In the genomic region with DNA sequence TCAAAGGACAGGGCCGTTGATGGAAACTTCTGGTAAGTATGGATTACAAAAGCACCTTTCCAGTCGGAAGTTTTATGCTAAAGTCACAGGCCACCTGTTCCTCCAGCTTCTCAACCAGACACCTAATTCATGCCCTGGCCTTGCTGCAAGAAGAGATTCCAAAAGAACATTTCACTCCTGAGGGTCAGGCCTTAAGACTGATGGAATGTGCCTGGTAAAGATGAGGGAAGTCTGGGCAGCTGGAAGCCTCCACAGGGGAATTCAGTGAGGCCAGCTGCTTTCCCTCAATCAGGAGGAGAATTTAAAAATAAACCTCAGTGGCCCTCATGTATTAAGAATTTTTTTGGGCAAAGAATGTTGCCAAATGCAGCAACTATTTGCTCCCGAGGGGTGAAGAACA, we compare ENCODE assay signal across 9 mouse cellular contexts.
DNase-seq lines count a peak whose midpoint lies in the region; ATAC-seq and TF ChIP-seq lines count a peak whose summit lies in the region.
"Had no signal": no experiment of that assay in that cellular context is flagged by ENCODE, and none has a peak within 500 bp of the region (broad histone marks: within the 10 kb centered on the region; RNA-seq: fewer than 3 reads in every experiment).

No protein-coding gene starts in this region.

- H3K27me3 ChIP-seq in forebrain, postnatal 0 days (ENCODE audit: insufficient read depth, low read length): no peaks in the 10 kb centered on the region
- H3K27me3 ChIP-seq in neural tube, embryonic 14.5 days (ENCODE audit: control insufficient read depth, insufficient read depth, low read length): no peaks in the 10 kb centered on the region

- no peak for DNase-seq in layer of hippocampus, adult 2 months (ENCODE audit: low spot score in 2 of 2)
- no peak for DNase-seq in layer of hippocampus, postnatal 36 days
- no peak for DNase-seq in forebrain, postnatal 0 days
- DNase-seq in kidney, postnatal 14 days: peak; percentile 36
- no peak for DNase-seq in urinary bladder, postnatal 4 days (ENCODE audit: low spot score in 2 of 2)
- DNase-seq in right cerebral cortex, postnatal 14 days: no peak
- DNase-seq in right cerebral cortex, postnatal 10 days (ENCODE audit: low spot score in 2 of 2): no peak

- ATAC-seq in forebrain, postnatal 0 days: no peak
- ATAC-seq in neural tube, embryonic 14.5 days (ENCODE audit: low read depth): no peak

- peaks cover 20% of the 10 kb centered on the region for H3K4me1 ChIP-seq in forebrain, postnatal 0 days (ENCODE audit: insufficient read depth)
- H3K4me1 ChIP-seq in neural tube, embryonic 14.5 days (ENCODE audit: control insufficient read depth, insufficient read depth, low read length): peaks cover 30% of the 10 kb centered on the region

- no peaks in the 10 kb centered on the region for H3K9me3 ChIP-seq in forebrain, postnatal 0 days (ENCODE audit: low read length)
- H3K9me3 ChIP-seq in neural tube, embryonic 14.5 days (ENCODE audit: control insufficient read depth, low read length): no peaks in the 10 kb centered on the region
- H3K9me3 ChIP-seq: megakaryocyte, embryonic 14.5 days had no signal

- H3K36me3 ChIP-seq in forebrain, postnatal 0 days (ENCODE audit: insufficient read depth): no peaks in the 10 kb centered on the region
- no peaks in the 10 kb centered on the region for H3K36me3 ChIP-seq in neural tube, embryonic 14.5 days (ENCODE audit: control insufficient read depth, insufficient read depth, low read length)

- H3K9ac ChIP-seq in forebrain, postnatal 0 days: no peak overlapping the region
- H3K9ac ChIP-seq in neural tube, embryonic 14.5 days (replicated peaks; ENCODE audit: low read depth, low read length): no peak overlapping the region

- TF ChIP-seq CTCF in layer of hippocampus, adult 2 months (conservative IDR thresholded peaks at IDR 0.05): no peak
- TF ChIP-seq CTCF in forebrain, postnatal 0 days (IDR thresholded peaks at IDR 0.05; ENCODE audit: low read depth): no peak

- H3K4me2 ChIP-seq in forebrain, postnatal 0 days (ENCODE audit: low read depth): no peak overlapping the region
- no peak overlapping the region for H3K4me2 ChIP-seq in neural tube, embryonic 14.5 days (ENCODE audit: low read depth, low read length)

- WGBS in forebrain, postnatal 0 days: 23% methylated on average over 3 of the region's 3 CpGs
- WGBS in neural tube, embryonic 14.5 days: 44% methylated on average over 3 of the region's 3 CpGs

- no peak overlapping the region for H3K4me3 ChIP-seq in layer of hippocampus, adult 2 months
- no peak overlapping the region for H3K4me3 ChIP-seq in forebrain, postnatal 0 days (ENCODE audit: low read depth, low read length)
- H3K4me3 ChIP-seq in neural tube, embryonic 14.5 days (ENCODE audit: low read depth, low read length): no peak overlapping the region
- H3K4me3 ChIP-seq: megakaryocyte, embryonic 14.5 days had no signal

- H3K27ac ChIP-seq in layer of hippocampus, adult 2 months: peak overlapping the region; percentile 64; the same call in 1 of the 2 replicates
- peak overlapping the region; percentile 17; the same call in 1 of the 2 replicates for H3K27ac ChIP-seq in forebrain, postnatal 0 days (ENCODE audit: low read depth, low read length)
- H3K27ac ChIP-seq in neural tube, embryonic 14.5 days (ENCODE audit: low read depth, low read length): peak overlapping the region; percentile 13; the same call in 1 of the 2 replicates

Comparison
In these comparisons a context has a peak if more than half of its experiments do, and no peak if none do; other contexts are left out.
1. H3K27ac ChIP-seq: peak in every context shown above with its lines; median percentile 64 in layer of hippocampus, adult 2 months; 17 in forebrain, postnatal 0 days; 13 in neural tube, embryonic 14.5 days.